Mouse (Mus musculus): ENCODE measurements at regions not wholly inside any gene's neighbourhood (a gene's known extent, or its start where the extent isn't known, plus 50 kb on each side); places are given as distances from the start of the nearest gene placed in this dataset.
A peak's percentile ranks its signal among the peaks of the same experiment; 100 is the strongest.

DNA sequence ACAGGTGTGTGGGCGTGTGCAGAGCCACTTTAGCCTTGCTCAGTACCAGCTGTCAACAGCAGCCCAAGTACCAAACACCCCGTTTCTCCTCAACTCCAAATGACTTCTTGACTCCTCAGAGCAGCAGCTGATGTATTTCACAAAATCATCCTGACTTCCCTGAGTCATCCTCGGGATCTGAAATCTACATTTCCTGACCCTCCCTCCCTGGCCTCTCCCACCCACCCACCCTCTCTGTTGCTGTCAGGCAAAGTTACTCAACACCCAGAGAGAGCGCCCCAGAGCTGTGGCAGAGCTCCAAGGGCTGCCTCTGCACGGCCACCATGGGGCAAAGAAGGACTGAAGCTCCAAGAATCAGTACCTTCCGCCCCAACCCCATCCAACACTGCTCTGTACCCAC, 83.5 kb upstream of the Cyp1b1 start:
- Histone ChIP-seq H3K36me3 (ENCODE audit: insufficient read depth) (no peaks in the 10 kb centered on the region), H3K4me2 (ENCODE audit: low read depth) (no peak overlapping the region), H3K9ac (no peak overlapping the region), H3K4me3 (ENCODE audit: low read depth, low read length) (no peak overlapping the region), H3K4me1 (ENCODE audit: insufficient read depth) (no peaks in the 10 kb centered on the region), H3K27me3 (ENCODE audit: insufficient read depth, low read length) (no peaks in the 10 kb centered on the region), H3K9me3 (ENCODE audit: low read length) (no peaks in the 10 kb centered on the region), H3K27ac (ENCODE audit: low read depth, low read length) (no peak overlapping the region)
- no peak for TF ChIP-seq CTCF (IDR thresholded peaks at IDR 0.05; ENCODE audit: low read depth)
- ATAC-seq: no peak
- WGBS: 90% methylated on average over 6 of the region's 6 CpGs
- DNase-seq: no peak

DNA sequence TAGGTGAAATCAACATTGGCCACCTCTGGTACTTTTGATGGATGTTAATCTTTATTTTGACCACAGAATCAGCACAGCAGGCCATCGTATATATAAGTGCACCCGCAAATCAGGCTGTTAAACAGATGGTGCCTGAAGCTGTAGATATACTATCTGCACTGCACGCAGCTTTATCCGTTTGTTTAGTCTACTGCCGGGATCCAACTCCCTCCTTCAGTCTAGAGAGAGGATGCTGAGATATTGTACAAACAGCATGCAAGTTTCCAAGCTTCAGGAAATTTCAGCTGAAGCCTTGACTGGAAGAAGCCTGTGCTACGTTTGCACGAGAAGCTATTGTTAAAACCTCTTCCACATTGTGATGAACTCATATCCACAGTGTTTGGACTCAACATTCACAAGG, 75.3 kb upstream of the Cyp1b1 start:
- no peaks in the 10 kb centered on the region for H3K27me3 ChIP-seq (ENCODE audit: insufficient read depth, low read length)
- WGBS: 73% methylated on average over 7 of the region's 7 CpGs
- H3K9me3 ChIP-seq (ENCODE audit: low read length): no peaks in the 10 kb centered on the region
- H3K4me1 ChIP-seq (ENCODE audit: insufficient read depth): no peaks in the 10 kb centered on the region
- H3K4me3 ChIP-seq (ENCODE audit: low read depth, low read length): no peak overlapping the region
- no peaks in the 10 kb centered on the region for H3K36me3 ChIP-seq (ENCODE audit: insufficient read depth)
- H3K4me2 ChIP-seq (ENCODE audit: low read depth): no peak overlapping the region
- H3K27ac ChIP-seq (ENCODE audit: low read depth, low read length): no peak overlapping the region
- ATAC-seq (no peak), DNase-seq (peak; percentile 11)
- H3K9ac ChIP-seq: no peak overlapping the region
- TF ChIP-seq CTCF (IDR thresholded peaks at IDR 0.05; ENCODE audit: low read depth): no peak

DNA sequence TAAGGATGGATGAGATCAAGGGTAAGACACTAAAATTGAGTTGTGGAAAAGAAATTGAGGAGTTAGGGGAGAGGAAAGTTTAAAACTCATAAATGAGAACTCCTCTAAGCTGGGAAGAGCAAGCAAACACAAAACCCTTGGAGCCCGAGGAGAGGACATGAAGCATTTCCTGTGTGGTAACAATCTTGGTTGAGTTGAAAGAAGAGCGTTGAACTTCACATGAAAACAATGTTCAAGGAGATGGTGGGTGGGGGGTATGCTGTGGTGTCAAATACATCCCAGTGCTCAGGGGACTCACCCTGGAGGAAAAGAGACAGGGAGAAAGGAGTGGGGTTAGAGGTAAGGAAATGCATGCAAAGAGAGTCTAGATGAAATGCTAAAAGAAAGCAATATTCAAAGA, 72.3 kb upstream of the Cyp1b1 start:
- H3K27ac ChIP-seq (ENCODE audit: low read depth, low read length): no peak overlapping the region
- DNase-seq (no peak), ATAC-seq (no peak)
- no peak overlapping the region for H3K4me3 ChIP-seq (ENCODE audit: low read depth, low read length)
- 90% methylated on average over 2 of the region's 2 CpGs for WGBS
- no peaks in the 10 kb centered on the region for H3K9me3 ChIP-seq (ENCODE audit: low read length)
- no peaks in the 10 kb centered on the region for H3K36me3 ChIP-seq (ENCODE audit: insufficient read depth)
- H3K4me1 ChIP-seq (ENCODE audit: insufficient read depth): no peaks in the 10 kb centered on the region
- no peaks in the 10 kb centered on the region for H3K27me3 ChIP-seq (ENCODE audit: insufficient read depth, low read length)
- no peak for TF ChIP-seq CTCF (IDR thresholded peaks at IDR 0.05; ENCODE audit: low read depth)
- H3K9ac ChIP-seq: no peak overlapping the region
- no peak overlapping the region for H3K4me2 ChIP-seq (ENCODE audit: low read depth)

- H3K9ac ChIP-seq: no peak overlapping the region
- H3K4me2 ChIP-seq (ENCODE audit: low read depth): no peak overlapping the region
- no peak for DNase-seq
- no peaks in the 10 kb centered on the region for H3K9me3 ChIP-seq (ENCODE audit: low read length)
- H3K27me3 ChIP-seq (ENCODE audit: insufficient read depth, low read length): no peaks in the 10 kb centered on the region
- no peaks in the 10 kb centered on the region for H3K4me1 ChIP-seq (ENCODE audit: insufficient read depth)
- no peak for TF ChIP-seq CTCF (IDR thresholded peaks at IDR 0.05; ENCODE audit: low read depth)
- no peak overlapping the region for H3K4me3 ChIP-seq (ENCODE audit: low read depth, low read length)
- H3K36me3 ChIP-seq (ENCODE audit: insufficient read depth): no peaks in the 10 kb centered on the region
- 79% methylated on average over 5 of the region's 5 CpGs for WGBS
- ATAC-seq: no peak
- H3K27ac ChIP-seq (ENCODE audit: low read depth, low read length): no peak overlapping the region
Observed at GRCm38 (mm10) chr17:79786691-79787090, 71.8 kb upstream of the Cyp1b1 start.

DNA sequence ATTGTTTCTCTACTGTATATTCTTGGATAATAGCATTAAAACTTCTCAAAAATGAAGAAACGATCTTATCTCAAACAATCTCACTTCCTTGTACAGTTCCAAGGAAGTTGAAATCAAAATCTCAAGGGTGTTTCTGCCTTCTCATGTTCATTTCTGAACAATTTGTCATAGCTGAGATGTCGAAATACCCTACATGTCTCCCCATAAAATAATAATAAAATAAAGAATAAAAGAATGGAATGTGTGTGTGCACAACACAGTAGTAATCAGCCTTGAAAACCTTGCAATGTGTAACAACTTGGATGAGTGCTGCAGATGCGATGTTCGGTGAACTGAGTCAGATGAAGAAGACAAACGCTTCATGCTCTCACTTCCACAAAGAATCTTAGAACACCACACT, 71.4 kb upstream of the Cyp1b1 start:
- no peak for DNase-seq
- H3K4me2 ChIP-seq (ENCODE audit: low read depth): no peak overlapping the region
- WGBS: 95% methylated on average over 5 of the region's 5 CpGs

GRCm38 (mm10) chr17:79784256-79784870, 69.5 kb upstream of the Cyp1b1 start:
- Histone ChIP-seq H3K9me3 (ENCODE audit: low read length) (no peaks in the 10 kb centered on the region), H3K27ac (ENCODE audit: low read depth, low read length) (no peak overlapping the region), H3K9ac (no peak overlapping the region), H3K4me1 (ENCODE audit: insufficient read depth) (no peaks in the 10 kb centered on the region), H3K36me3 (ENCODE audit: insufficient read depth) (no peaks in the 10 kb centered on the region), H3K4me3 (ENCODE audit: low read depth, low read length) (no peak overlapping the region), H3K27me3 (ENCODE audit: insufficient read depth, low read length) (no peaks in the 10 kb centered on the region), H3K4me2 (ENCODE audit: low read depth) (no peak overlapping the region)
- WGBS: 85% methylated on average over 6 of the region's 6 CpGs
- ATAC-seq (no peak), DNase-seq (no peak)
- TF ChIP-seq CTCF (IDR thresholded peaks at IDR 0.05; ENCODE audit: low read depth): no peak

More for the DNA sequence above, 71.4 kb upstream of the Cyp1b1 start:
- no peak for ATAC-seq
- no peak for TF ChIP-seq CTCF (IDR thresholded peaks at IDR 0.05; ENCODE audit: low read depth)
- Histone ChIP-seq H3K27ac (ENCODE audit: low read depth, low read length) (no peak overlapping the region), H3K27me3 (ENCODE audit: insufficient read depth, low read length) (no peaks in the 10 kb centered on the region), H3K4me1 (ENCODE audit: insufficient read depth) (no peaks in the 10 kb centered on the region), H3K9me3 (ENCODE audit: low read length) (no peaks in the 10 kb centered on the region), H3K9ac (no peak overlapping the region), H3K4me3 (ENCODE audit: low read depth, low read length) (no peak overlapping the region), H3K36me3 (ENCODE audit: insufficient read depth) (no peaks in the 10 kb centered on the region)

DNA sequence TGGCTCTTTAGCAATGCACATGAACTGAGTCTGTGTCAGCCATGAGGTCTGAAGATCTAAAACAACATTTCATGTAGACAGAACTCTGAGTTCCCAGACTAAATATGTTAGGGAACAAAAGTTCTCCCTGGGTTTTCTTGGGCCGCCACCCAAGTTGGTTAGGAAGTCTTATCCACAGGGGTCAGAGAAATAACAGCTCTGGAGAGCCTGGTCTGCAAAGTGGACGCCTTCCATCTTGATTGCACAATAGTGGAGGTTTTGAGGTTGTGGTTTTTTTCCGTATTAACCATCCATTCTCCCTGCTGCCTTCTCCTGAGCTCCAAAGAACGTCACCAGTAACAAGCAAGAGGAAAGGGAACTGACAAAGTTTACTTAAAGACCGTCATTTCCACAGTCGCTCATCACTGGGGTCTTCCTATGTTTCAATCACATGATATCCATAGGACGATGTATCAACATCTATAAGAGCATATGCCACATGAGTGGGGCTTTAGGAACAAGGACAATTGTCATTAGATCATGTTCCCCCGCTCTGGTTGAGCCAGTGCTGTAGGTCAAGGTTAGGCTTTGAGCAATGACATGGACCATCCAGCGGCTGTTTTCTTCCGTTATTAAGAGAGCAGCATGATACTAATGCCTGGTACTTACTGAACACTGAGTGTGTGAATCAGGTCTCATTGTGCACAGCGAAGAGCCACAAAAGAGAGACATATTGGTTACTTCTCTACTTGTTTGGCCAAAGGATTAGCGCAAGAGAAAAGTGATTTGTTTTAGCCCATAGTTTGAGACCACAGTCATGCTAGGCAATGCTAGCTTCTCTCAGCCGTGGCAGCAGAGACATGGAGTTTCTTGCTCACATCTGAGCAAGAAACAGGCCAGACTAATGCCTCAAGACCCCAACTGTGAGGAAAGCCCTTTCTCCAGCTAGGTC, 67.1 kb upstream of the Cyp1b1 start:
- Histone ChIP-seq H3K4me3 (ENCODE audit: low read depth, low read length) (no peak overlapping the region), H3K9me3 (ENCODE audit: low read length) (no peaks in the 10 kb centered on the region), H3K27me3 (ENCODE audit: insufficient read depth, low read length) (no peaks in the 10 kb centered on the region), H3K36me3 (ENCODE audit: insufficient read depth) (no peaks in the 10 kb centered on the region), H3K4me1 (ENCODE audit: insufficient read depth) (no peaks in the 10 kb centered on the region), H3K27ac (ENCODE audit: low read depth, low read length) (no peak overlapping the region), H3K9ac (no peak overlapping the region), H3K4me2 (ENCODE audit: low read depth) (no peak overlapping the region)
- 87% methylated on average over 13 of the region's 13 CpGs for WGBS
- TF ChIP-seq CTCF (IDR thresholded peaks at IDR 0.05; ENCODE audit: low read depth): no peak
- no peak for ATAC-seq
- no peak for DNase-seq

All from forebrain, postnatal 0 days (tissue).